Mouse (Mus musculus) myocyte (in vitro differentiated cells): ENCODE data around the gene Gpr158. TPM values are rescaled to one million over a fixed set of nuclear protein-coding genes. Genes with fewer than 3 reads are reported as not detected.
"Not testable (repeated sequence)": the region's sequence is repeated elsewhere in the genome, so short reads cannot be mapped to it uniquely, and the experiment has no call there.

Experiments
- H3K27me3 ChIP-seq: one replicate; pipeline ENCODE4 v1.6.1; 2011; ENCODE audit not compliant: control insufficient read depth, insufficient read depth, insufficient read length
- H3K36me3 ChIP-seq: one replicate; pipeline ENCODE4 v1.6.1; 2011; ENCODE audit not compliant: control insufficient read depth, insufficient read depth
- H3K4me2 ChIP-seq: one replicate; pipeline ENCODE4 v1.6.1; 2011; ENCODE audit warnings: low read depth, control low read depth
- H3K4me3 ChIP-seq: one replicate; pipeline ENCODE4 v1.5.1; 2011; ENCODE audit warnings: mild to moderate bottlenecking, control low read depth, moderate library complexity
- H3K79me2 ChIP-seq: one replicate; pipeline ENCODE4 v1.6.1; 2011; ENCODE audit not compliant: control insufficient read depth, insufficient read depth
- H3ac ChIP-seq: one replicate; pipeline ENCODE4 v1.6.1; 2011; ENCODE audit not compliant: control insufficient read depth, insufficient read length
- CEBPB ChIP-seq: IDR thresholded peaks from 2 replicates; pipeline ENCODE4 v1.6.1; 2011; ENCODE audit warnings: mild to moderate bottlenecking, moderate library complexity; ENCODE audit not compliant: poor library complexity, insufficient read depth, severe bottlenecking
- E2F4 ChIP-seq: IDR thresholded peaks from one replicate; pipeline ENCODE4 v1.6.1; 2011; ENCODE audit warnings: mild to moderate bottlenecking, control low read depth, moderate library complexity; ENCODE audit not compliant: insufficient read depth
- MAX ChIP-seq: IDR thresholded peaks from one replicate; pipeline ENCODE4 v1.6.1; 2011; ENCODE audit warnings: low read depth, mild to moderate bottlenecking, control low read depth
- MYOD1 ChIP-seq, 3 experiments: IDR thresholded peaks; one replicate each; pipeline ENCODE4 v1.6.1; 2011; ENCODE audit warnings: control low read depth in 2 of 3, low read depth in 2 of 3, mild to moderate bottlenecking in 2 of 3, moderate library complexity in 1 of 3; ENCODE audit not compliant: insufficient read length in 2 of 3, control insufficient read depth in 1 of 3
- MYOG ChIP-seq, 3 experiments: IDR thresholded peaks; one replicate each; pipeline ENCODE4 v1.6.1; 2011; ENCODE audit warnings: control low read depth in 2 of 3, low read depth in 2 of 3, mild to moderate bottlenecking in 2 of 3; ENCODE audit not compliant: insufficient read length in 2 of 3, control insufficient read depth in 1 of 3, insufficient read depth in 1 of 3
- POLR2A ChIP-seq: IDR thresholded peaks from one replicate; pipeline ENCODE4 v1.6.1; 2011; ENCODE audit warnings: low read depth, mild to moderate bottlenecking, control low read depth, moderate library complexity; ENCODE audit not compliant: insufficient read length
- POLR2AphosphoS2 ChIP-seq: IDR thresholded peaks from one replicate; pipeline ENCODE4 v1.6.1; 2011; ENCODE audit warnings: low read depth, control low read depth; ENCODE audit not compliant: insufficient read length
- REST ChIP-seq: IDR thresholded peaks from one replicate; pipeline ENCODE4 v1.6.1; 2011; ENCODE audit warnings: mild to moderate bottlenecking, control low read depth, moderate library complexity; ENCODE audit not compliant: insufficient read depth, insufficient read length
- SRF ChIP-seq: IDR thresholded peaks from one replicate; pipeline ENCODE4 v1.6.1; 2011; ENCODE audit warnings: low read depth; ENCODE audit not compliant: control insufficient read depth, insufficient read length
- TCF12 ChIP-seq: IDR thresholded peaks from one replicate; pipeline ENCODE4 v1.6.1; 2011; ENCODE audit warnings: mild to moderate bottlenecking, control low read depth; ENCODE audit not compliant: poor library complexity, insufficient read depth, severe bottlenecking
- TCF3 ChIP-seq: IDR thresholded peaks from one replicate; pipeline ENCODE4 v1.6.1; 2011; ENCODE audit warnings: low read depth, control low read depth; ENCODE audit not compliant: insufficient read length
- USF1 ChIP-seq: IDR thresholded peaks from one replicate; pipeline ENCODE4 v1.6.1; 2011; ENCODE audit warnings: low read depth, mild to moderate bottlenecking, control low read depth, moderate library complexity
- polyA plus RNA-seq: library from polyadenylated mRNA; unstranded; fragments of >200 nt; fragmentation: generic; extraction: Trizol; gene quantifications from one replicate; pipeline ENCODE4 v1.2.1, GENCODE M21; 2012; ENCODE audit warnings: missing spikeins

Gpr158 gene
- polyA plus RNA-seq, 1 experiment = not detected

DNA sequence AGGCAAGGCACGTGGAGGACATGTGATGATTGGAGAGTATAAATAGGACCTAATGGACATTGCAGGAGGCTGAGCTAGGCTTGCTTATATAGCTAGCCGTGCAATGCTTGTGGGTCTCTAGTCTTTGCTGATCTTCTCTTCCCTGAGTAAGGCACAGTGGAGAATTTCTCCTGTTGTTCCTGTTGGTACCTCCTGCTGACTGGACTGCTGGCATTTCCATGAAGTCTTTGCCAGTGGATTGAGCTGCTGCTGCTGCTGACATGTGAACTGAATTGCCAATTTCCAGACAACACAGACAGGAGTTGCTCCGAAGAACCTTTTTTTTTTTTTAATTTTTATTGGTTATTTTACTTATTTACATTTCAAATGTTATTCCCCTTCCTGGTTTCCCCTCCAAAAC is 41.5 kb downstream of the Gpr158 start:
- Histone ChIP-seq H3K4me2 (no peak overlapping the region), H3K27me3 (no peaks in the 10 kb centered on the region), H3ac (no peak overlapping the region), H3K36me3 (no peaks in the 10 kb centered on the region), H3K79me2 (no peaks in the 10 kb centered on the region), H3K4me3 (no peak overlapping the region)
- TF ChIP-seq SRF = no peak
- no peak for TF ChIP-seq E2F4
- TF ChIP-seq POLR2A = no peak
- TF ChIP-seq POLR2AphosphoS2 = no peak
- TF ChIP-seq TCF12 = no peak
- TF ChIP-seq CEBPB = no peak
- TF ChIP-seq MYOD1 (IDR thresholded peaks at IDR 0.05; ENCODE audit: control insufficient read depth in 1 of 3, insufficient read length in 2 of 3, low read depth in 2 of 3) = no peak
- no peak for TF ChIP-seq REST
- no peak for TF ChIP-seq MYOG (IDR thresholded peaks at IDR 0.05; ENCODE audit: control insufficient read depth in 1 of 3, insufficient read depth in 1 of 3, insufficient read length in 2 of 3, low read depth in 2 of 3)
- TF ChIP-seq USF1 = no peak
- no peak for TF ChIP-seq MAX
- TF ChIP-seq TCF3 = no peak

DNA sequence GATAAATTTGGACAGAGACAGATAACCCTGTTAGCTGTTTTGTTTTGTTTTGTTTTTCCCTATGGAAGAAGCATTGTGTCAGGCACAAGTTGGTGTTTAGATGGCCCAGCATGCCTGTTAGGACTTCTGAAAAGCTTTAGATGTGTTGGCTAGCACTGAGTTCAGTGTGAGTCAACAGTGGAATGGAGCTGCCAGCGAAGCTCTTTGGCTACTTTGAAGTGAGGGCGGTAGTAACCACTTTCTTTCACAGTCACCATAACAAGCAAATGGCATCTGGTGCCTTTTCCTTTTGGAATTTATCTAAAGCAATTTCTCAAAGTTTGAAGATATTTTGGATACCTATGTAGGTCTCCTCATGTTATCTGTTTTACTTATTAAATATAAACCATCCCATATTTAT is 62.9 kb downstream of the Gpr158 start:
- no peaks in the 10 kb centered on the region for H3K27me3 ChIP-seq
- H3K79me2 ChIP-seq = no peaks in the 10 kb centered on the region
- H3K4me3 ChIP-seq = no peak overlapping the region
- TF ChIP-seq TCF12 (no peak), POLR2AphosphoS2 (no peak), USF1 (no peak), TCF3 (no peak), MYOD1 (IDR thresholded peaks at IDR 0.05; ENCODE audit: control insufficient read depth in 1 of 3, insufficient read length in 2 of 3, low read depth in 2 of 3) (no peak), E2F4 (no peak), CEBPB (no peak), SRF (no peak), POLR2A (no peak), MAX (no peak), REST (no peak), MYOG (IDR thresholded peaks at IDR 0.05; ENCODE audit: control insufficient read depth in 1 of 3, insufficient read depth in 1 of 3, insufficient read length in 2 of 3, low read depth in 2 of 3) (no peak)
- H3K4me2 ChIP-seq = no peak overlapping the region
- H3ac ChIP-seq = no peak overlapping the region
- H3K36me3 ChIP-seq = no peaks in the 10 kb centered on the region

DNA sequence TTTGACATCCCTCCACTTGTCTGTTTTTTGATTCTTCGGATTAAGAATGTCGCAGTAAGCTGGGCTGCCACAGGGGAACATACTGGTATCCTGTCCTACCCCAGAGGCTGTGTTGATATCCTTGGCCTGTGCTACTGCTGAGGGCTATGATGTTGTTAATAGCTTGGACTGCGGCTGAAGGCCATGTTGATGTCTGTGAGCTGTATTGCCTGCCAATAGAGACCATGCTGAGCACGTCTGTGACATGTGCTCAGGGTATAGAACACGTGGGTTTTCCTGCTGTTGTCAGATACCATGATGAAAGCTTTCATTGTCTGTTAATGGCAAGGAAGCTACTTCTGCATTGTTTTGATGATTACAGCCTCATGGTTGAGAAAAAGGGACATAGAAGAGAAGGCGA is 63.8 kb downstream of the Gpr158 start:
- TF ChIP-seq TCF12 (no peak), POLR2A (no peak), USF1 (no peak), MYOD1 (IDR thresholded peaks at IDR 0.05; ENCODE audit: control insufficient read depth in 1 of 3, insufficient read length in 2 of 3, low read depth in 2 of 3) (no peak), MYOG (IDR thresholded peaks at IDR 0.05; ENCODE audit: control insufficient read depth in 1 of 3, insufficient read depth in 1 of 3, insufficient read length in 2 of 3, low read depth in 2 of 3) (no peak), TCF3 (no peak), SRF (no peak), MAX (no peak), CEBPB (no peak)
- H3K27me3 ChIP-seq = no peaks in the 10 kb centered on the region

DNA sequence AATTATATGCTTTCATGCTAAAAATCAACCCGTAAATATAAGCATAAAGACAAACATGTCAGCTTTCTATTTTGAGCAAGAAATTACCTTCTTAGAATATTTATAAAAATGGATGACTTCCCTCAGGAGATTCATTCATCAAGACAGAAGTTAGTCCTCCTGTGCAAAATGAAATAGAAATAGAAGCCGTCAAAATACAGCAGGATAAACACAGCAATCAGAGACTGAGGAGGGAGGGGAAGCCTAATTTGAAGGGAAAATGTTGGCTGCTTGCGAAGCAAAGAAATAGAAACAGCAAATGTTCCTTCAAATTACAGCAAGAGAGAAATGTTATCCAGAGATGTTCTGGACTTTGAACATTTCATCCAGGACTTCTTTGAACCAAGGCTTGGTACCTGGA is 72.3 kb downstream of the Gpr158 start:
- Histone ChIP-seq H3K79me2 (no peaks in the 10 kb centered on the region), H3K27me3 (no peaks in the 10 kb centered on the region), H3K4me2 (no peak overlapping the region), H3K36me3 (no peaks in the 10 kb centered on the region), H3ac (no peak overlapping the region), H3K4me3 (no peak overlapping the region)
- TF ChIP-seq CEBPB (no peak), TCF12 (no peak), TCF3 (no peak), USF1 (no peak), SRF (no peak), MYOG (IDR thresholded peaks at IDR 0.05; ENCODE audit: control insufficient read depth in 1 of 3, insufficient read depth in 1 of 3, insufficient read length in 2 of 3, low read depth in 2 of 3) (no peak), E2F4 (no peak), POLR2A (no peak), REST (no peak), MAX (no peak), POLR2AphosphoS2 (no peak), MYOD1 (IDR thresholded peaks at IDR 0.05; ENCODE audit: control insufficient read depth in 1 of 3, insufficient read length in 2 of 3, low read depth in 2 of 3) (no peak)

More for the DNA sequence above, 63.8 kb downstream of the Gpr158 start:
- Histone ChIP-seq H3K4me3 (no peak overlapping the region), H3ac (no peak overlapping the region), H3K36me3 (no peaks in the 10 kb centered on the region), H3K79me2 (no peaks in the 10 kb centered on the region), H3K4me2 (no peak overlapping the region)

DNA sequence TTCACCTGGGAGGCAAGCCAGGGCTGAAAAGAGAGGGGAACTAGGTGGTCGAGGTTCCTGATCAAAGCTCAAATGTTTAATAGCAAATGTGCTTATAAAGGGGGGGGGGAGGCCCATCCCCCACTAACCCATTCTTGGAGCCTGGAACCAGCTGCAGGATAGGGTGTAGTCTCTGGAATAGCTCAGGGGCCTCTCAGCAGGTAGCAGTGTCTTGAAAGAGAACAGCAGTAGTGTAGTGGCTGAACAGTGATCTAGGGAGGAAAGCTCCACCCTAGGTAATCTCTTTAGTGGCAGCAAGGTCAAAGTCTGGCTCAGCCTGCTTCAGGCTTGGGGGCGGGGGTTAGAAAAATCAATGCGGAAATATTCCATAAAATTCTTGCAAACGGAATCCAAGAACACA is 93.3 kb downstream of the Gpr158 start:
- not testable (repeated sequence) for H3K27me3 ChIP-seq, H3K79me2 ChIP-seq, H3ac ChIP-seq, H3K4me3 ChIP-seq, H3K36me3 ChIP-seq, H3K4me2 ChIP-seq
